Mouse (Mus musculus): ENCODE measurements around the gene Samm50. TPM values are rescaled to one million over a fixed set of nuclear protein-coding genes. Genes with fewer than 3 reads are reported as not detected.

Gene Samm50
- total RNA-seq, 2 experiments from 2014 or later: 150 to 151 TPM

GRCm38 (mm10) chr15:84238552-84238951 lies 46.5 kb downstream of the Samm50 start:
- no peak for DNase-seq

- no peak for DNase-seq
Observed at GRCm38 (mm10) chr15:84238991-84239401, 47.0 kb downstream of the Samm50 start.

- no peak for DNase-seq
Observed at GRCm38 (mm10) chr15:84241520-84241919, 49.5 kb downstream of the Samm50 start.

- no peak for DNase-seq
Observed at GRCm38 (mm10) chr15:84245104-84245503, 53.1 kb downstream of the Samm50 start.

- DNase-seq: no peak
Observed at GRCm38 (mm10) chr15:84246195-84246594, 54.2 kb downstream of the Samm50 start.

- no peak for DNase-seq
Observed at GRCm38 (mm10) chr15:84247309-84247708, 55.3 kb downstream of the Samm50 start.

- peak; percentile 80 to 82 for DNase-seq
Observed at GRCm38 (mm10) chr15:84251227-84251626, 59.2 kb downstream of the Samm50 start.

GRCm38 (mm10) chr15:84252645-84253044 lies 60.6 kb downstream of the Samm50 start:
- no peak for DNase-seq

- no peak for DNase-seq
Observed at GRCm38 (mm10) chr15:84253757-84254156, 61.7 kb downstream of the Samm50 start.

GRCm38 (mm10) chr15:84254387-84254786 lies 62.3 kb downstream of the Samm50 start:
- DNase-seq: no peak

- DNase-seq: no peak
Observed at GRCm38 (mm10) chr15:84256254-84256850, 64.3 kb downstream of the Samm50 start.

- DNase-seq: no peak
Observed at GRCm38 (mm10) chr15:84256864-84257263, 64.8 kb downstream of the Samm50 start.

- DNase-seq: peak; percentile 45 to 67
Observed at GRCm38 (mm10) chr15:84258602-84259355, 66.7 kb downstream of the Samm50 start.

- peak; percentile 75 to 86 for DNase-seq
Observed at GRCm38 (mm10) chr15:84260123-84260822, 68.2 kb downstream of the Samm50 start.

GRCm38 (mm10) chr15:84262630-84263029 lies 70.6 kb downstream of the Samm50 start:
- no peak for DNase-seq

- DNase-seq: no peak
Observed at GRCm38 (mm10) chr15:84263573-84263972, 71.5 kb downstream of the Samm50 start.

GRCm38 (mm10) chr15:84265141-84265540 lies 73.1 kb downstream of the Samm50 start:
- peak; percentile 61 to 66 for DNase-seq

- DNase-seq: no peak
Observed at GRCm38 (mm10) chr15:84266290-84266689, 74.2 kb downstream of the Samm50 start.

Small RNA genes lying within 50 kb of the gene (microRNA-seq; reads per million reads assigned to microRNA genes)
- gene Mir6392: not detected

Other genes starting within 250 kb of the Samm50 start
- gene Efcab6, start 126.9 kb upstream of the Samm50 start, total RNA-seq (2021): not detected
- 1 to 10 TPM; 2.7 to 3.7 TPM for gene Sult4a1, start 86.5 kb upstream of the Samm50 start, total RNA-seq (2021)
- under 1 TPM in 1 of 2 experiments, not detected in 1; 0.23 TPM for gene Pnpla5, start 69.1 kb upstream of the Samm50 start, total RNA-seq (2021)
- gene Pnpla3, start 24.4 kb upstream of the Samm50 start, total RNA-seq (2021): 100 to 1,000 TPM in 1 of 2 experiments, 10 to 100 TPM in 1; 30.7 to 111 TPM
- 10 to 100 TPM; 18.0 to 24.1 TPM for gene Parvb, start 39.8 kb downstream of the Samm50 start, total RNA-seq (2021)
- 1 to 10 TPM; 3.0 to 3.3 TPM for gene Parvg, start 131.8 kb downstream of the Samm50 start, total RNA-seq (2021)

Measured in adrenal gland, postnatal 36 days (tissue).